Mouse (Mus musculus): ENCODE data around the gene Glipr2. TPM values are rescaled to one million over a fixed set of nuclear protein-coding genes. Genes with fewer than 3 reads are reported as not detected.

The Glipr2 gene
- polyA plus RNA-seq (2017; shearing (Covaris generic)), result 100 to 1,000 TPM; 181 to 284 TPM

DNA sequence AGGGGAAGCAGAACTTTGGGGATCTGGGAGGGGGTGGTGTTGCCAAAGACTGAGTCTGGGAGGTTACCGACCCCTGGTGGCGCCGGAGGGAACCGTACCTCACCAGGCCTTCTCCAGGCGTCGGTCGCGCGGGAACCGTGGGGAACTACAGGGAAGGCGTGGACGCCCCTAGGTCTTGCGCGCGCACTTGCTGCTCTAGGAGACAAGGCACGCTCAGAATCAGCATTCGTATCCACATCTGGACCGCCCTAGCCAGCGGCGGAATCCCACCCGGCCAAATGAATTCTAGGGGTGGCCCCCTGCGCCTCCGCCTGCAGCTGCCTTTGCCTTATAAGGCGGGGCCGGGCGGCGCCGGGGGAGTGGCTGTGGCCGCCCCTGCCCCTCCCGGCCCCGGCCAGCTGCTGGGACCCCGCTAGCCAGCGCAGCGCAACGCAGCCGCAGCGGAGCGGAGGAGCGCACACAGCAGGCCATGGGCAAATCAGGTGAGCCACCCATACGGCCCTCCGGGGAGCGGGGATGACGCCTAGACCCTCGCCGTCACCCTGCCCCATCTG lies at the start of gene Glipr2:
TSS of gene Glipr2 (plus strand) at position 110 of the 554 bp plus-strand sequence.

DNA sequence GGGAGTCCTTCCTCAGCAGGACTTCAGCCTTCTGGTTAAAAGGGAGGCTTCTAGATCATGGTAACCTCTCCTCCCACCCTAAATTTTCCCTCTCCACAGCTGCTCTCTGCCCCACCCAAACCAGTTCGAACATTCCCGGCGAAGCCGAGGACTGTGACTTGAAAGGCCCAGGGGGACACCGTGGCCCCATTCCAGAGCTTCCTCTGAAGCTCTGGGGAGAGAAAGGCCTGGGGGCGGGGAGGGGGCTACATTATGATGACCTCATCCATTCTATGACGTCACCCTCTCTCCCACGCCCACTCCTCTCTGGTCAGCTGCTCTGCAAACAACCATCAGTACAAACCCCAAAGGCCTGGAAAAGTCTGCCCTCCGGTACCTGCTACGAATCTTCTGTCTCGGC lies 26.0 kb downstream of the Glipr2 start, which contains the start of gene Ccin:
TSS of gene Ccin (plus strand) at position 303 of the 400 bp plus-strand sequence.

DNA sequence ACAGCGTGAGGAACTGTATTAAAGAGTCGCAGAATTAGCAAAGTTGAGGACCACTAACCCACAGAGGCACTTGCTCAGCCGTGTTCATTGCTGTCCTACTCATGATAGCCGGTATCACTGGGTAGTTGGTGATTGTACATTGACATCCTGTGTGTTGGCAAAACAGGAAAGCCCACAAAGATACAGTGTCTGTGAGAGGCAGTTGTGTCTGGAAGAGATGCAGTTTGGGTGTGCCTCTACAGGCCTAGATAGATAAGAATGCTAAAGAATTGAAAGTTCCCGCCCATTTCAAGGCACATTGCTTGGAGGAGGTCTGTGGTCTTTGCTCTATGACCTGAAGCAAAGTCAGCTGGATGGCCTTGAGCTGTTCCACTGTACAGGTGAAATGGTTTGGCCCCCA lies 46.9 kb downstream of the Glipr2 start, which contains the start of gene Clta:
TSS of gene Clta (plus strand) at position 327 of the 400 bp plus-strand sequence.

Other genes starting within 250 kb of the Glipr2 start
- gene Olfr71, start 247.1 kb upstream of the Glipr2 start, polyA plus RNA-seq (2017; shearing (Covaris generic)), result under 1 TPM in 1 of 2 experiments, not detected in 1; 0.10 TPM
- not detected for gene Hrct1, start 230.2 kb upstream of the Glipr2 start, polyA plus RNA-seq (2017; shearing (Covaris generic))
- 1 to 10 TPM in 1 of 2 experiments, under 1 TPM in 1; 0.48 to 1.3 TPM for gene Spaar, start 227.4 kb upstream of the Glipr2 start, polyA plus RNA-seq (2017; shearing (Covaris generic))
- not detected for gene Olfr159, start 186.4 kb upstream of the Glipr2 start, polyA plus RNA-seq (2017; shearing (Covaris generic))
- gene Olfr156, start 133.5 kb upstream of the Glipr2 start, polyA plus RNA-seq (2017; shearing (Covaris generic)), result under 1 TPM; 0.08 to 0.32 TPM
- gene Olfr157, start 117.2 kb upstream of the Glipr2 start, polyA plus RNA-seq (2017; shearing (Covaris generic)), result 1 to 10 TPM in 1 of 2 experiments, under 1 TPM in 1; 0.19 to 1.4 TPM
- under 1 TPM; 0.43 to 0.98 TPM for gene Olfr155, start 105.8 kb upstream of the Glipr2 start, polyA plus RNA-seq (2017; shearing (Covaris generic))
- gene Reck, start 81.9 kb upstream of the Glipr2 start, polyA plus RNA-seq (2017; shearing (Covaris generic)), result 1 to 10 TPM; 4.8 to 7.1 TPM
- gene Ccin, start 26.1 kb downstream of the Glipr2 start, polyA plus RNA-seq (2017; shearing (Covaris generic)), result not detected
- gene Clta, start 47.1 kb downstream of the Glipr2 start, polyA plus RNA-seq (2017; shearing (Covaris generic)), result 100 to 1,000 TPM; 154 to 183 TPM
- 10 to 100 TPM; 60.5 to 63.1 TPM for gene Gne, start 126.8 kb downstream of the Glipr2 start, polyA plus RNA-seq (2017; shearing (Covaris generic))